Mouse (Mus musculus) megakaryocyte, embryonic 14.5 days (primary cell): Measurements from ENCODE around the gene Fbxw9. TPM values are rescaled to one million over a fixed set of nuclear protein-coding genes. Genes with fewer than 3 reads are reported as not detected.
"Not testable (repeated sequence)": the region's sequence is repeated elsewhere in the genome, so short reads cannot be mapped to it uniquely, and the experiment has no call there.

Experiments
- H3K27me3 ChIP-seq: replicated peaks from 2 replicates; pipeline ENCODE3; 2012; ENCODE audit warnings: inconsistent platforms
- H3K36me3 ChIP-seq: replicated peaks from 2 replicates; pipeline ENCODE3; 2012; ENCODE audit warnings: low read length, inconsistent platforms, mixed read lengths
- H3K4me1 ChIP-seq: 2 replicates; pipeline ENCODE4 v1.6.1; 2012; ENCODE audit warnings: inconsistent platforms
- H3K4me3 ChIP-seq: replicated peaks from 2 replicates; pipeline ENCODE3; 2012; ENCODE audit warnings: moderate library complexity, mild to moderate bottlenecking, inconsistent platforms
- H3K9me3 ChIP-seq: 2 replicates; pipeline ENCODE4 v1.6.1; 2012; ENCODE audit warnings: inconsistent platforms
- FLI1 ChIP-seq: IDR thresholded peaks from 2 replicates; pipeline ENCODE4 v1.6.1; 2012; ENCODE audit warnings: low read length, inconsistent platforms, mixed read lengths
- GATA1 ChIP-seq: IDR thresholded peaks from 3 replicates; pipeline ENCODE4 v1.6.1; 2012; ENCODE audit warnings: mixed read lengths, low read length, inconsistent platforms, borderline replicate concordance
- polyA plus RNA-seq: library from polyadenylated mRNA; stranded (reverse); fragments of >175 nt; gene quantifications from 2 replicates; pipeline ENCODE4 v1.2.3, GENCODE M21; 2012; ENCODE audit warnings: low replicate concordance; ENCODE audit not compliant: insufficient read depth

Gene Fbxw9
- polyA plus RNA-seq, 1 experiment, result 15.5 TPM

DNA sequence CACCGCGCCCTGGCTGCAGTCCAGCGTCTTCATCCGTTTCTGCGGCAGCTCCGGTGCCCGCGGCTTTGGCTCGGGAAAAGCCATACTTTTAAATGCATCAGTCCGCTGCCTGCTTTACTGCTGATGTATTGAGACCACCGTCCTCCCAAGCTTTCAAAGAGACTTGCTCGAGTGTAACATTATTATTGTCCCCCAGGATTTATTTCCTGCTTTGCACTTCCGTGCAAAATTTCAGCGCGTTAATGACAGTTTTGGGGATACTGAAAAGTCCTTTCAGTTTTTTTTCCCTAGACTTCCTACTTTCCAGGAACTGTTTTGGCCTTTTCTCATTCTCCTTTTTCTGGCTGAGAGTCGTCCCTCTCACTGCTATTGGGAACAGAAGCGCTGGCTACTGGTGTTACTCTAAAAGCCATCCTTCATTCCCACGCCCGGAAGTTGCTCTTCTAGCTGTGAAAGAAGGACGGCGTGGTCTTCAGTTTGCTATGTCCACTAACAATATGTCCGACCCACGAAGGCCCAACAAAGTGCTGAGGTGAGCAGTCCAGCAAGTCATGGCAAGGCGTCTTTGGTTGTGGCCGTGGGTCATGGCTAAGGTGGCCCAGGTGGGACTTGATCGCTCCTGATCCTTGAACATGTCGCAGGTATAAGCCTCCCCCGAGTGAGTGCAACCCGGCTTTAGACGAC lies 20.8 kb downstream of the Fbxw9 start, which contains the start of gene Wdr83os:
Gene Wdr83os, plus strand, starts transcription at position 209 of the 684 bp plus-strand sequence.
- peaks cover 77% of the 10 kb centered on the region for H3K4me1 ChIP-seq
- H3K36me3 ChIP-seq, result peaks cover 42% of the 10 kb centered on the region
- H3K27me3 ChIP-seq, result no peaks in the 10 kb centered on the region
- H3K4me3 ChIP-seq, result peak within 1 kb of the TSS; percentile 99
- no peaks in the 10 kb centered on the region for H3K9me3 ChIP-seq
- TF ChIP-seq GATA1 (no peak), FLI1 (no peak)

DNA sequence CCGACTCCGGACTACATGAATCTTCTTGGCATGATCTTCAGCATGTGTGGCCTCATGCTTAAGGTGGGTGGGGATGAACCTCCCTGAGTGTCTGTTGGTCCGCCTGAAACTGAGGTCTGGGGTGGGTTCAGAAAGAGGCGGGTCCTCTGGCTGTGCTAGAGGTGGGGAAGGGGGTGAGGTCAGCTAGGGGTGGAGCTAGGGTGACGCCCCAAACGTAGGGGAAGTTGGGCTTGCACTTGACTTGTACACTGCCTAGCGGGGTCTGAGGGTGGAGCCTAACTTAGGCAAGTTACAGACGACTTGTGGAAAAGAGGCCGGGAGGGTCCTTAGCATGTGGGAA lies 21.3 kb downstream of the Fbxw9 start, which contains the start of gene Wdr83:
Gene Wdr83, minus strand, starts transcription at position 91 of the 340 bp plus-strand sequence.
- Histone ChIP-seq H3K4me1 (peaks cover 75% of the 10 kb centered on the region), H3K27me3 (no peaks in the 10 kb centered on the region), H3K4me3 (peak within 1 kb of the TSS; percentile 99), H3K9me3 (no peaks in the 10 kb centered on the region), H3K36me3 (peaks cover 40% of the 10 kb centered on the region)
- no peak for TF ChIP-seq FLI1
- no peak for TF ChIP-seq GATA1

DNA sequence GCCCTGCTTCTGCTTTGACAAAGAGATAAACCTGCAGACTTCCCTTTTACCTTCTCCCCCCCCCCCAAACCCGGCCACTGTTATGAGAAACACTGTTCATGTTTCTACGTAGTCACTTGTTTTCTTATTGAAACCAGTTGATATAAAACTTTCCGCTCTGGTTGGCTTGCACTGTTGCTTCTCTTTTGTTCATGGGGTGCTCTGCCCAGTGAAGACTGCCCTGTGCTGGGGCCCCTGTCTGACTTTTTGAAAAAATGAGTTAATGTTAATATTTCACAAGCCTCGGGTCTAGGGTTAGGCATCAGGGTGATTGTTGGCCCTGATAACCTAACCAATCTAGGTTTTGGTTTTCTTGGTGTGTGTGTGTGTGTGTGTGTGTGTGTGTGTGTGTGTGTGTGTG lies 22.3 kb downstream of the Fbxw9 start:
- Histone ChIP-seq H3K4me1 (peaks cover 70% of the 10 kb centered on the region), H3K4me3 (peak overlapping the region; percentile 94)

DNA sequence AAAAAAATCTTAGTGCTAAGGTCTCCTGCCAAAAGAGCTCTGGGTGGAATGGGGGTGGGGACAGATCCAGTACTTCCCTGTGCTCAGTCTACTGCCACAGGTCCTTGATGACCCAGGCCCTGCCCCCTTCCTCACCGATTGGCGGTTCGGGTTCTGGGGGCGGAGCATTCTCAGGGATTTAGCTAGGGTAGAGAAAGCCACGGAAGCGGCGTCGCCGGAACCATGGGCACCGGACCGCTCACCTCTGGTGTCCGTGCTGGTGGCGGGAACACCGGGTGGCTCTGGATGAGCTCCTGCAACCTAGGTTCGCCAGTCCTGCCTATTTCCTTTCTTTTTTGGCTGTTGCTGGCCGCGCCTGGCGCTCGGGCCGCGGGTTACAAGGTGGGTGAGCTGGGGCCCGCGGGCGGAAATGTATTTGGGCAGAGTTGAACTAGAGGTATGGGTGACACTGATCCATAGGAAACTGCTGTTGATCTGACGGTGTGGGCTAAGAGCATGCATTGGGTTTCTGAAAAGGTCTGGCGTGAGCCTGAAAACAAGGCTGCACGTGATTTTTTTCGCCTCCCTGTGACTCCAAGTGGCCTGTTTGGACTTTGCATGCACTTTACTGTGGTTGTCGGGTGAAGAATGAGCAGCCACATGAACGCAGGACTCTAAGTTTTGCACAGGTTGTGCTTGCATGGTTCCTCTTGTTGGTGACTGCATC lies 23.4 kb downstream of the Fbxw9 start, which contains the start of gene Man2b1:
Gene Man2b1, plus strand, starts transcription at position 163 of the 706 bp plus-strand sequence.
- no peaks in the 10 kb centered on the region for H3K9me3 ChIP-seq

More for the DNA sequence above, 22.3 kb downstream of the Fbxw9 start:
- H3K36me3 ChIP-seq, result peaks cover 41% of the 10 kb centered on the region
- H3K9me3 ChIP-seq, H3K27me3 ChIP-seq: not testable (repeated sequence)

DNA sequence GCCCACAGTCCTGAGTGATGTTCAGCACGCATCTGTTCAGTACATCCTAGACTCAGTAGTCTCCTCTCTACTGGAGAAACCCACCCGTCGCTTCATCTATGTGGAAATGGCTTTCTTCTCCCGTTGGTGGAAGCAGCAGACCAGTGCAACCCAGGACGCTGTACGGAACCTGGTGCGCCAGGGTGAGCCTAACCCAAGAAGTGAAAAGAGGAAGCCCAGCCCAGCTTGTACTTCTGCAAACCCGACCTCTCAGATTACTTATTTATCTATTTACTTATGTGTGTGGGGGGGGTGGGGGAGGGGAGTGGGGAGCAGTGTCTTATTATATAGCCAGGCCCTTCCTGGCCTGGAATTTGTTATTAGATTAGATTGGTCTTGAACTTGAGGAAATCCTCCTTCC lies 24.8 kb downstream of the Fbxw9 start:
- Histone ChIP-seq H3K36me3 (peaks cover 45% of the 10 kb centered on the region), H3K9me3 (no peaks in the 10 kb centered on the region), H3K4me1 (peaks cover 55% of the 10 kb centered on the region), H3K27me3 (no peaks in the 10 kb centered on the region), H3K4me3 (peak overlapping the region; percentile 94)
- TF ChIP-seq GATA1 (no peak), FLI1 (no peak)

More for the DNA sequence above, 23.4 kb downstream of the Fbxw9 start, which contains the start of gene Man2b1:
- peaks cover 69% of the 10 kb centered on the region for H3K4me1 ChIP-seq
- H3K27me3 ChIP-seq, result no peaks in the 10 kb centered on the region
- H3K36me3 ChIP-seq, result peaks cover 45% of the 10 kb centered on the region
- peak within 1 kb of the TSS; percentile 94 for H3K4me3 ChIP-seq
- TF ChIP-seq FLI1 (no peak), GATA1 (no peak)

DNA sequence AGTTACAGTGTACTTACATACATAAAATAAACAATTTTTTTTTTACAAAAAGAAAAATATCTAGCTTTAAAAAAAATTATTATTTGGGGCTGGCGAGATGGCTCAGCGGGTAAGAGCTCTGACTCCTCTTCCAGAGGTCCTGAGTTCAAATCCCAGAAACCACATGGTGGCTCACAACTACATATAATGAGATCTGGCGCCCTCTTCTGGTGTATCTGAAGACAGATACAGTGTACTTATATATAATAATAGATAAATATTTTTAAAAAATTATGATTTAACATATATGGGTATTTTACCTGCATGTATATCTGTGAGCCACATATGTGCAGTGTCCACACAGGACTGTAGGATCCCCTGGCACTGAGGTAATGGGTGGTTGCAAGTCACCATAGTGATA lies 26.4 kb downstream of the Fbxw9 start:
- Histone ChIP-seq H3K27me3 (no peaks in the 10 kb centered on the region), H3K36me3 (peaks cover 52% of the 10 kb centered on the region), H3K4me3 (no peak overlapping the region), H3K4me1 (peaks cover 44% of the 10 kb centered on the region), H3K9me3 (no peaks in the 10 kb centered on the region)
- TF ChIP-seq GATA1, result no peak

DNA sequence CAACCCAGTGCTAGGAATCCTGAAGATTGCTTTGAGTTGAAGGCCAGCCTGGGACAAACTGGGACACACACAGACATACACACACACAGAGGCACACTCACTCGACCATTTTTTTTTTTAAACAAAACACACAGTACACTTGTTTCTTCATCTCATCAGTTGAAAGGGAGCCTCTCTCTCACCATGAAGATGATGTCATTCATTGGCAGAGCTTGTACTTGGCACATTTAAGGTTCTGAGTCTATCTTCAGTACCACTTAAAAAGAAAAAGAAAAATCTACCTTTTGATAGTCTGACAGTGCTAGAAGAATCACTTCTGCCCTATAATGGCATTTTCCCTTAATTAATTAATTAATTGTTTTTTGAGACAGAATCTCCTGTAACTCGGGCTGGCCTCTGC lies 28.9 kb downstream of the Fbxw9 start:
- H3K9me3 ChIP-seq, result no peaks in the 10 kb centered on the region
- TF ChIP-seq GATA1 (no peak), FLI1 (no peak)

DNA sequence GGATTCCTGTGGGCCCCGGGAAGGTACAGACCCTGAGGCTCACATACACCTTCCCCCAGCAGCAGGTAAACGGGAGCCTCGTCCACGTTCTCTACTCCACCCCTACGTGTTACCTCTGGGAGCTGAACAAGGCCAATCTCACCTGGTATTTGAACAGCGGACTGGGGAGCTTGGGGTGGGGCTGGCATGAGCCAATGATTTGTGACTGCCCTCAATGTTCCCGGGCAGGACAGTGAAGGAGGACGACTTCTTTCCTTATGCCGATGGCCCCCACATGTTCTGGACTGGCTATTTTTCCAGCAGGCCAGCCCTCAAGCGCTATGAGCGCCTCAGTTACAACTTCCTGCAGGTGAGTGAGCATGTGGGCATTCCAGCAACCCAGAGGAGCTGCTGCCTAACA lies 31.0 kb downstream of the Fbxw9 start:
- Histone ChIP-seq H3K4me3 (no peak overlapping the region), H3K4me1 (peaks cover 9% of the 10 kb centered on the region), H3K36me3 (peaks cover 88% of the 10 kb centered on the region), H3K9me3 (no peaks in the 10 kb centered on the region), H3K27me3 (no peaks in the 10 kb centered on the region)
- no peak for TF ChIP-seq FLI1
- no peak for TF ChIP-seq GATA1

More for the DNA sequence above, 28.9 kb downstream of the Fbxw9 start:
- H3K4me3 ChIP-seq, result no peak overlapping the region
- H3K27me3 ChIP-seq, result no peaks in the 10 kb centered on the region
- peaks cover 77% of the 10 kb centered on the region for H3K36me3 ChIP-seq
- peaks cover 30% of the 10 kb centered on the region for H3K4me1 ChIP-seq

DNA sequence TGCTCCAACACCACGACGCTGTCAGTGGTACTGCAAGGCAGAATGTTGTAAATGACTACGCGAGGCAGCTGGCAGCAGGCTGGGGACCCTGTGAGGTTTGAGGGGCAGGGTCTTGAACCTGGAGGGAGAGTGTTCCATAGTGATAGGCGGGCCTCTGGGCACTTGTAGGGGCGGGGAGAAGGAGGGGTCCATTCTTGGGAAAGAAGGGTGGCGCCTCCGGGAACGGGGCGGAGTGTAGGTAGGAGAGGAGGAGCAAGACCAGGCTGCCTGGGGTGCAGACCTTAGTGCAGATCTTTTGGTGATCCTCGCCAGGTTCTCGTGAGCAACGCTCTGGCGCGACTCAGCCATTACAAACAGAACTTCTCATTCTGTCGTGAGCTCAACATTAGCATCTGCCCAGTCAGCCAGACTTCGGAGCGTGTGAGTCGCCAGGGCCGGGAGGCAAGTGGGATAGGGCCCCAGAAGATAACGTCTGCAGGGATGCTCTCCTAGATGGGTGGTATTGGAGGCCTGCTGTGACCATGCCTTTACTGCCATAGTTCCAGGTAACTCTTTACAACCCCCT lies 31.8 kb downstream of the Fbxw9 start:
- TF ChIP-seq GATA1, result no peak
- TF ChIP-seq FLI1, result no peak
- Histone ChIP-seq H3K27me3 (no peaks in the 10 kb centered on the region), H3K36me3 (peaks cover 91% of the 10 kb centered on the region), H3K4me3 (no peak overlapping the region), H3K9me3 (no peaks in the 10 kb centered on the region), H3K4me1 (peaks cover 7% of the 10 kb centered on the region)

DNA sequence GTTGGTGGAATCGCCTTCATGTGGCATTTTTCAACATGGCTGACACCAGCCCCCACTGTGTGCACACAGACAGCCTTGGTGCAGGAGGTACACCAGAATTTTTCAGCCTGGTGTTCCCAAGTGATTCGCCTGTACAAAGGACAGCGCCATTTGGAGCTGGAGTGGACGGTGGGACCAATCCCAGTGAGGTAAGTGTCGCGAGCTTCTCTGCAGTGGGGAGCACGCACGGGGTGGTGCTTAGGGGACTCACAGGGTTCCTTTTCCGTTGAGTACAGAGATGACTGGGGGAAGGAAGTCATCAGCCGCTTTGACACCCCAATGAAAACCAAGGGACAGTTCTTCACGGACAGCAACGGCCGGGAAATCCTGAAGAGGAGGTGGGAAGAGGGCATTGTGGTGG lies 35.2 kb downstream of the Fbxw9 start:
- Histone ChIP-seq H3K9me3 (no peaks in the 10 kb centered on the region), H3K36me3 (peaks cover 93% of the 10 kb centered on the region), H3K4me3 (no peak overlapping the region), H3K4me1 (peaks cover 17% of the 10 kb centered on the region), H3K27me3 (no peaks in the 10 kb centered on the region)
- TF ChIP-seq GATA1 (no peak), FLI1 (no peak)
